Mouse (Mus musculus) layer of hippocampus, postnatal 14 days (tissue): ENCODE data around the gene 1700001P01Rik. TPM values are rescaled to one million over a fixed set of nuclear protein-coding genes. Genes with fewer than 3 reads are reported as not detected.

Experiments used
- DNase-seq, 2 experiments: peaks; one replicate each; pipeline ENCODE4 v3.0.0; 2021 to 2022; ENCODE audit warnings: low spot score in 2 of 2, mixed read lengths in 1 of 2
- total RNA-seq, 2 experiments: library from RNA; stranded (reverse); gene quantifications; 2 replicates each; pipeline ENCODE4 v1.2.3; 2021

1700001P01Rik gene
- total RNA-seq, 2 experiments from 2014 or later, result 0.58 to 2.0 TPM

- DNase-seq, result no peak
Measured at GRCm38 (mm10) chr11:97809235-97810121, 33.8 kb upstream of the 1700001P01Rik start.

GRCm38 (mm10) chr11:97808621-97809234, 33.0 kb upstream of the 1700001P01Rik start:
- DNase-seq, result no peak

- no peak for DNase-seq
Measured at GRCm38 (mm10) chr11:97808093-97808492, 32.4 kb upstream of the 1700001P01Rik start.

- no peak for DNase-seq
Measured at GRCm38 (mm10) chr11:97807626-97808025, 31.9 kb upstream of the 1700001P01Rik start.

GRCm38 (mm10) chr11:97806613-97806964, 30.9 kb upstream of the 1700001P01Rik start:
- no peak for DNase-seq

- no peak for DNase-seq
Measured at GRCm38 (mm10) chr11:97805662-97806612, 30.2 kb upstream of the 1700001P01Rik start.

GRCm38 (mm10) chr11:97804841-97805661, 29.3 kb upstream of the 1700001P01Rik start:
- no peak for DNase-seq

- no peak for DNase-seq
Measured at GRCm38 (mm10) chr11:97803847-97804246, 28.1 kb upstream of the 1700001P01Rik start.

- no peak for DNase-seq
Measured at GRCm38 (mm10) chr11:97802495-97802894, 26.8 kb upstream of the 1700001P01Rik start.

- DNase-seq, result no peak
Measured at GRCm38 (mm10) chr11:97802194-97802470, 26.4 kb upstream of the 1700001P01Rik start.

- no peak for DNase-seq
Measured at GRCm38 (mm10) chr11:97801409-97802193, 25.9 kb upstream of the 1700001P01Rik start.

GRCm38 (mm10) chr11:97800691-97801408, 25.1 kb upstream of the 1700001P01Rik start:
- DNase-seq, result no peak

GRCm38 (mm10) chr11:97799994-97800690, 24.4 kb upstream of the 1700001P01Rik start:
- peak in 1 of 2 experiments; percentile 59 for DNase-seq

GRCm38 (mm10) chr11:97799146-97799993, 23.7 kb upstream of the 1700001P01Rik start:
- DNase-seq, result peak; percentile 85 to 90

- DNase-seq, result peak; percentile 89 to 94
Measured at GRCm38 (mm10) chr11:97798782-97799145, 23.0 kb upstream of the 1700001P01Rik start, which contains the start of gene Lasp1. Gene Lasp1, plus strand, starts transcription at chr11:97799000.

- no peak for DNase-seq
Measured at GRCm38 (mm10) chr11:97798083-97798435, 22.3 kb upstream of the 1700001P01Rik start.

- no peak for DNase-seq
Measured at GRCm38 (mm10) chr11:97797369-97798082, 21.8 kb upstream of the 1700001P01Rik start.
